Mouse (Mus musculus): Measurements from ENCODE around the gene Tgfbr1.

Tgfbr1 gene

GRCm38 (mm10) chr4:47352803-47353388, at the start of gene Tgfbr1:
Gene Tgfbr1, plus strand, starts transcription at chr4:47353222.
- peak; percentile 97 for DNase-seq (ENCODE audit: low read depth, low spot score)

DNA sequence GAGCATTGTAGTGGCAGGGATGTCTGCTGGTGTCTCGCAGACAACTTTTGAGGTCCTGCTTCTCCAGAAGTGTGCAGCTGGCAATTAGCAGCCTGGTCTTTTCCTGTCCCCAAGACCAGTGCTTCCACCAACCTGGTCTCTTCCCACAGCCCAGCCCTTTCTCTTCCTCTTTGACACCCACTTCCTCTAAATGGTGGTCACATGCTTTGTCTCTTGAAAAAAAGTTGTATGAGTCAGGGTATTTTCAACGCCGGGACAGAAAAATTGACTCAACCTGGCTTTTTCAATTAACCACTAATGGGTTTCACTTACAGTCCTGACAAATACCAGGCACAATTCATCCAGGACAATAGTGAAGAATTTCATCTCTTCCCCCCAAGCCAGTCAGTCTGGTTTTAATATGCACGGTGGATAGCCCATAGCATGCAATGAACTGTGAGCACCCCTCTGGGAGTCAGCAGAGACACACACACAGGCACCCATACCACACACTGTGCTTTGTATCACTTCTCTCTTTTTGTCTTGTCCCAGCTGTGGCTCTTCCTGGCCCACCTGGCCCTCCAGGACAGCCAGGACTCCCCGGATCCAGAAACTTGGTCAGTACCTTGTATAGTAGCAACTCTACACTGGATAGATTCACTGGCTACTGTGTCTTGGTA, 49.6 kb upstream of the Tgfbr1 start:
- no peak for DNase-seq (ENCODE audit: low read depth, low spot score)

GRCm38 (mm10) chr4:47309886-47310625, 43.0 kb upstream of the Tgfbr1 start:
- DNase-seq (ENCODE audit: low read depth, low spot score) = no peak

GRCm38 (mm10) chr4:47310812-47311211, 42.2 kb upstream of the Tgfbr1 start:
- no peak for DNase-seq (ENCODE audit: low read depth, low spot score)

DNA sequence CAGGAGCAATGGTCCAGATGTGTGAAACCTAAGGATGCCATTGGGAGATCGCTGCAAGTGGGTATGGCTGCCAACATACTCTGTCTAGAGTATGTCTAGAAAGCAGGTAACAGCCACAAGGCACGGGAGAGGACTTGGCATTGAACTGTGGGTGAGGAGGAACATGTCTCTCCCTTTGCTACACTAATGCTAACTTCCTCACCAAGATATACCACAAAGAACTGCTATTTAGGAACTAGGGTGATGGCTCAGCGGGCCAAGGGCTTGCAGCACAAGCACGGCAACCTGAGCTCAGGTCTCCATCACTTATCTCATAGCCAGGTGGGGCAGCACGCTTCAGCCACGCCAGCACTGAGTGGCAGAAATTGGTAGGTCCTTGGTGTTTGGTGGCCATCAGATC, 41.6 kb upstream of the Tgfbr1 start:
- no peak for DNase-seq (ENCODE audit: low read depth, low spot score)

DNA sequence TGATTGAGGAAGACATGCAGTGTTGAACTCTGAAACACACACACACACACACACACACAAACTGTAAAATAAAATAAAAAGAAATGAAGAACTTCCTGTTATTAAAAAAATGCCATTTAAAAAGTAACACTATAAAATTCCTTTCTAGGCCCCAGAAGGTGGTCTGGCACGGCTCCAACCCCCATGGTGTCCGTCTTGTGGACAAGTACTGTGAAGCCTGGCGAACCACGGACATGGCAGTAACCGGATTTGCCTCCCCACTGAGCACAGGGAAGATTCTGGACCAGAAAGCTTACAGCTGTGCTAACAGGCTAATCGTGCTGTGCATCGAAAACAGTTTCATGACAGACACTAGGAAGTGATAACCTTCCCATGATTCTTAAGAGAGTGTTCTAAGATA, 41.1 kb upstream of the Tgfbr1 start:
- DNase-seq (ENCODE audit: low read depth, low spot score) = no peak

DNA sequence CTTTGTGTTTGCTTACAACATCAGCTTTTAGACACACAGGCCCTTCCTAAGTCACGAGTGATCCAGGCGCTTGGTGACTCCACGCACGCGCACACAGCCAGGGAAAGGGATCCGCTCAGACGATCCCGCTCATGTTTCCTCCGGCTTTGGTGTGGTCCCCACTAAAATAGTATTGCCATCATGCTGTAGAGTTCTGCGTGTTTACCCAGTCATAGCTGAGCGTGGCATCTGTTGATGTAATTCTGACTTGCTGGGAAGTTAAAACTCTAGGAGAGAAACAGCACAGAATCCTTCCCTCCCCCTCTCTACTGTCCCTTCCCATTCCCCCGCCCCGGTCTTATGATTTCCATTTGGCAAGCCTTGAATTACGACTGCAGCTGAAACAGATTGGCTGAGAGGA, 40.3 kb upstream of the Tgfbr1 start:
- no peak for DNase-seq (ENCODE audit: low read depth, low spot score)

DNA sequence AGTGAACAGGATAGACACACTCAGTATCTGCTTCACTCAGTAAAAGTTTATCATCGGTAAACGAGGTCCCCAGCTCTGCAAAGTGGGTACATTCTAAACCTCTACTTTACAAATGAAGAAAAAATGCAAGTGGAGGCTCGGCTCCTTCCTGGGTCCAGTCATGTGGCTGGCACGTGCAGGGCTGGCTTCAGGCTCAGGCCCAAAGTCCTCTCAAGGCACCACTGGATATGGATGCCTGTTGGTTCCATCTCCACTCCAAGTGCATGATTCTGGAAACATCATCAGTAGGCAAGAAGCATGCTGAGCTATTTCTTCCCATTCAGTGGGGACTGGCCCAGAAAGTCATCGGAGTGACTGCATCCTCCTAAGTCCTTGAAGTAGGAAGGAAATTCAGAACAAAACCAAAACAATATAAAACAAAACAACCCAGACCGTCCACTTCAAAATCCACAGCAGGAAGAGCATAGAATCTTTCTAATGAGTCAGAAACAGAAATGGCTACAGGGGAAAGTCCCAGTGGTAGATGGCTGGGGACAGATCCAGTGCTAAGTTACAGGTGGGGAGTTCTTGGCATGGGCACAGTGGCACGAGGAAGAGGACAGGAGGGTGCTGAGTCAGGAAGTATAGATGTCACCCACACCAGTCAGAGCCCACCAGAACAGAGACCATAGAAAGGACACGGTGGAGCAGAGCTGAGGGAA, 39.2 kb upstream of the Tgfbr1 start:
- no peak for DNase-seq (ENCODE audit: low read depth, low spot score)

DNA sequence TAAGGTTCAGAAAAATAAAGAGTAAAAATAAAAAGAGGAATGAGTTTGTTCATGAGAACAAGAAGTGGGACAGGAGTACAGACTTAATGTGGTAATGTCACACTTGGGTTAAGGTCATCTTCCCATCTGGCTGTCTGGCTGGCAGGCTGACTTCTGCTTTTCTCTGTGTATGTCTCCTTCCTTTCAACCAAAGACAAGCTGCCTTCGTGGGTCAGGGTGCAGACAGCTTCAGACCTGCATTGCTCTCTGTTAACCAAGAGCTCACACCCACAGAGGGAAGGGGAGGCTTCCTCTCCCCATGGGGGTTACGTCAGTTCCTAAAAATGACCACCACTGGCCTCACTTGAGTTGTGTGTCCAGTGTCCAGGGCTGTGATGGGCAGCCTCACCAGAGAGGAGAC, 37.6 kb upstream of the Tgfbr1 start:
- no peak for DNase-seq (ENCODE audit: low read depth, low spot score)

DNA sequence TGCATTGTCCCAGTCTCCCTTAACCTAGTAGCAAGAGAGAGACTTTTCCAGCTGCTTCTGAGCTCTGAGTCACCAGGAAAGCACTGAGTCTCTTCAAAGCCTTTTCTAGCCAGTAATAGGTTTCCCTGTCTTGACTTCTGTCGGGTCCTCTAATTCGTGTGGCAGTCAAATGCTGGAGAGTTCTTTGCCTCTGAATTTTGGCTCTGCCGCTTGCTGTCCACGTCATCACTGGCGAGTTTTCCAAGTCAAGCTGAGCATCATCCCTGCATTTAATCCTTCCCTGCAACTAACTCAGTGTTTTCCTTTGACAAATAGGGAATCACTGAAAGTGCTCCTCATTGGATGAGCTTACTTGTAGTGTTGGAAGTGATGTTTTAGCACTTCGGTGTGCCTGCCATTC, 36.6 kb upstream of the Tgfbr1 start:
- no peak for DNase-seq (ENCODE audit: low read depth, low spot score)

GRCm38 (mm10) chr4:47319561-47320321, 33.3 kb upstream of the Tgfbr1 start:
- no peak for DNase-seq (ENCODE audit: low read depth, low spot score)

- DNase-seq (ENCODE audit: low read depth, low spot score) = no peak
Observed at GRCm38 (mm10) chr4:47322315-47322714, 30.7 kb upstream of the Tgfbr1 start.

GRCm38 (mm10) chr4:47324206-47324605, 28.8 kb upstream of the Tgfbr1 start:
- no peak for DNase-seq (ENCODE audit: low read depth, low spot score)

- DNase-seq (ENCODE audit: low read depth, low spot score) = no peak
Observed at GRCm38 (mm10) chr4:47327782-47328181, 25.2 kb upstream of the Tgfbr1 start.

DNA sequence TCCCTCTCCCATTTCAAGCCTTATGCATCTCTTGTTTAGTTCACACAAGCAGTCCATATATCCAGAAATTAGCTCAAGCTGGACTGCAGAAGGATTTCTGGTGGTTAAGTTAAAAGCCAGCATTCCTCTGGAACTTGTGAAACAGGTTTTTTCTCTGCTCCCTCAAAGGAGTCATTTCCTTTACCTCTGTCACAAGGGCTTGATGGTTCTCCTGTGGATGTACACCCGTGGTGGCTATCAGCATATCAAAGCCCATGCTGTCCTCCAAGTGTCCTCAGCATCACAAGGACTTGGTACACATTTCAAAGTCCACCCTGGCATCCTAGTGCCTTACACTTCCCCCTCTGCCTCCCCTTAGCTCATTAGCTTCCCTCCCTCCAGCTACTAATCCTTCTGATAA, 23.7 kb upstream of the Tgfbr1 start:
- DNase-seq (ENCODE audit: low read depth, low spot score) = no peak

DNA sequence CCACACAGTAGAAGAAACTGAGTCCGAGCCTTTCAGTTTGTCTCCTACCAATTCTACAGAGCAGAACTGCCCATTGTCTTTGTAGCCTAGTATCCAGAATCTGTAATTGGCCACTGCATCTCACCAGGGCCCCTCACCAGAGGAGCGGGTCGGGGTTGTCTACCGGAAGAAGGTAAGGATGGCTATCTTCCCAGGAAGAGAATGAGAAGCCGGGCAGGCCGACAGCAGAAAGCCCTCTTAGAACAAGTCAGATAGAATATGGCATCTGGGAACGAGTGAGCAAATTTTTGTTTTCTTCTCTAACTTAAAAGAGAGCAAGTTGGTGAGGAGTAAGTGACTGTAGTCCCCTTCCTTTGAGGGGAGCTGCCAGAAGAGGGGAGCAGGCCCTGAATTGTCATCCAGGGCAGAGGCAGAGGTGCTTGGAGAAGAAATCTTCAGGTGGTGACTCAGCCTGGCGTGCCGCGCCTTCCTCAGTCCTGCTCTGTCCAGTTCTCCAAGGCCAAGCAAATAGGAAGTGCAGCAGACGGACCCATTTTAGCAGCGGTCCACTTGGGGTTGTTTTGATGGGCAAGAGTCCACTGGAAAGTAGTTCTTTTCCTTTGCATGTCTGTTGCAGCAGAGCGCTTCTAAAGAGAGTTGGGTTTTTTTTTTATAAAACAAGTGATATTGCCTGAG, 22.5 kb upstream of the Tgfbr1 start:
- DNase-seq (ENCODE audit: low read depth, low spot score) = no peak

DNA sequence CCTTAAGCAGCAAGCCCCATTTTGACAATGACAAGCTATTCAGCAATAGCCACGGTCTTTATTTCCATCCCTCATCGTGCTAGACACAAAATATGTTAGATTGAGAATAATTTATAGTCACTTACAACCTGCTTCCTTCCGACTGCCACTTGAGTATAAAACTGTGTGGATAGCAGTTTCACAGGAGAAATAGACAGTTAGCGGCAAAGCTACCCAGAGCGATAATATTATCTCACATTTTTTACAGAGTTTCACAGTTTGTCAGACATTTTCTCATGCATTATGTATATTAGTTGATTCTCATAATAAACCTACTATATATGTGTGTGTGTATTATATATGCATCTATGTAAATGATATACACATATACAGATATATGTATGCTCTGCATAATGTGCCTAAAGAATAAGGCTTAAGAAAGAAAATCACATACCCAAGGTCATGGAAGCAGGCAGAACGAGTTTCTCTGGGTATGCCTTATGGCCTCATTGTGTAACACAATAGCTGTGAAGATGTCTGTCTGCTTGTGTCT, 20.1 kb upstream of the Tgfbr1 start:
- DNase-seq (ENCODE audit: low read depth, low spot score) = no peak

GRCm38 (mm10) chr4:47333541-47333940, 19.5 kb upstream of the Tgfbr1 start:
- no peak for DNase-seq (ENCODE audit: low read depth, low spot score)

GRCm38 (mm10) chr4:47336941-47337600, 16.0 kb upstream of the Tgfbr1 start:
- DNase-seq (ENCODE audit: low read depth, low spot score) = no peak

GRCm38 (mm10) chr4:47342632-47343031, 10.4 kb upstream of the Tgfbr1 start:
- DNase-seq (ENCODE audit: low read depth, low spot score) = no peak

Measured in forelimb bud, embryonic 11.5 days (tissue).